Mouse (Mus musculus): ENCODE measurements around the gene Brinp2.

Gene Brinp2

DNA sequence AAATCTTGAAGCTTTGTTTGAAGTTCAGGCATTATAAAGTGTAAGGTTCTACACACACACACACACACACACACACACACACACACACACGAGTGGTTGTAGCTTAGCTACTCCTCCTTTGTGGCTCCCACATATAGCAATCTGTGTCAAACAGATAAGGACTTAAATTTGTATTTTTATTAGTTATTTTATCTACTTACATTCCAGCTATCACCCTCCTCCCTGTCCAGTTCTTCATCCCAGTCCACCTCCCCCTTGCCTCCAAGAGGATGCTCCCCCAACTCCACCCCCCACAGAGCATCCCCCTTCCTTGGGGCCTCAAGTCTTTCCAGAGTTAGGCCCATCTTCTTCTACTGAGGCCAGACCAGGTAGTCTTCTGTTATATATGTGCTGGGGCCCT, 137.4 kb downstream of the Brinp2 start:
- DNase-seq: no peak

DNA sequence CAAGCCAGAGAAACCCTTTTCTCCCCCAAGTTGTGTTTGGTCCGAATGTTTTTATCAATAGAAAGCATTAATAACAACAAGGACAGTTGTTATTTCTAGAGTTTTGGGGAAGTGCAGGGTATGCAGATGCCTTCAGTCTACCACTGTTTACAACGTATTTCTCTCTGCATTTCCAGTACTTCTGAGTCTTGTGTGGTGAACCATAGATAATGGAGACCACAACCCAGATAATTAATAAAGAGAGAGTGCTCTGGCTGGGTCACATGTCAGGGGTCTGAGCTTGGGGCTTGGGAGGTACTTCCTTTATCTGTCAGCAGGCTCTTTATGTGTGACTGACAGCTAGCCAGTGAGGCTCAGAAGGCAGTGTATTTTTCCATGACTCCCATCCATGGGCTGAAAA, 137.8 kb downstream of the Brinp2 start:
- no peak for DNase-seq

DNA sequence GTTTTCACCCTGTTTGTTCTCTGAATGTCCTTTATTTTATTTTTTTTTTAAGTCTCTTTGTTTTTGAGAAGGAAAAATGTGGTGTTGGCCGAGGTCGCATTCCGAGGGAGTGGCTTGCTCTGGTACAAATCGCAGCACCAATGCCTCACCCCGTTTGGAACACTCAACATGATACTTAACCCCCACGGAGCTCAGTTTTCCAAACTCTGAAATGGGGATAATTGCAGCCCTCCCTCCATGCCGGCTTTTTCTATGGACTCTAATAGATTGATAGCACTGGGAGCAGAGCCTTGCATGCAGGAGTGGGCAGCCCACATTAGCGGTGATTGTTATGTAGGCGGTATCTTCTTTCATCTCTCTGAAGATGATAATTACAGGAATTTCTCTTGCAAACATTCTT, 140.5 kb downstream of the Brinp2 start:
- no peak for DNase-seq

DNA sequence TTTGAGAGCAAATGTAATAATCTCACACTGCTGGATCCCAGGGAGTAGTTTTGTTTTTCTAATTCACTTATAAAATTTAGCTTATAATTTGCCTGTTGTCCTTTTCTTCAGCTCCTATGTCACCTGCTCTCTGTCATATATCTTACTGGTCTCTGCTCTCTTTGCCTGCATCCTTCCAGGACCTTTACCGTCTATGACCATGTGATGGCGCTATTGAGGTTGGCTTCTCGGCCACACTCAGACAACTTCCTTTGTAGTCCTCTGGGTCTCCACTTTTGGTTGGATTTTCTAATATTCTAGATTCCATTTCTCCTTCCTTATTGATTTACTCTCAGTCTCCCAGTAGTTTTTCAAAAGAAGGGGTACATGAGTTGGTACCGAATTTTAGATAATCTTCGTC, 141.4 kb downstream of the Brinp2 start:
- peak; percentile 35 for DNase-seq

DNA sequence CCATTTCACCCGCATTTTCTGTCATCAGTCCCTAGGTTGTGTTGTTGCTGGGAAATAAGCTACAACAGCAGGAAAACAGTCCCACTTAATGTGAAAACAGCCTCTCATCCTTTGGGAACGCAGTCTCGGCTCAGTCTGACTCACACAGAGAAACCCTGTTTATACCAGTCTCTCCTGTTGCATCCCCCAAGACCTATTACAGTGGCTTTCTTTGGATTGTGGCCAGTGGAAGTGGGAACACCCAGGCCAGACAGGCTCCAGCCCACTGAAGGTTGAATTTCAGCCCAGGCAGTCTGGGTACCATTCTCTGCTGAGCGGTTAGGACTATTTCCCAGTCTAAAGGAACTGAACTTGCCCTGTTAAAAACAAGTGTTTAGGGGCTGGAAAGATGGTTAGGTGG, 142.4 kb downstream of the Brinp2 start:
- no peak for DNase-seq

DNA sequence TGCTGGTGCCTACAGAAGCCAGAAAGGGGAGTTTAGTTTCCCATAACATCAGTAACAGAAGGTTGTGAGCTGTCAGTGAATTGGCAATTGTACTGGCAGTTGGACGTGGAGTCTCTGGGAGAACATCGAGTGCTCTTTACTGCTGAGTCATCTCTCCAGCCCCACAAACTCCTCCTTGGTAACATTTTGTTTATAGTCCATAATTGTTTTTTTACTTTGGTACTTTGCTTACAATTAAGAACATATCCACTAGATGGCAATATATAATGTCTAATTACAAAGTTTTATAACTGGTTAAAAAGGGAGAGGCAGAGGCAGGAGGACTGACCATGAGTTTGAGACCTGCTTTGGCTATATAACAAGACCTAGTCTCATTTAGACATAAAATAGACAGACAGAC, 148.5 kb downstream of the Brinp2 start:
- DNase-seq: no peak

DNA sequence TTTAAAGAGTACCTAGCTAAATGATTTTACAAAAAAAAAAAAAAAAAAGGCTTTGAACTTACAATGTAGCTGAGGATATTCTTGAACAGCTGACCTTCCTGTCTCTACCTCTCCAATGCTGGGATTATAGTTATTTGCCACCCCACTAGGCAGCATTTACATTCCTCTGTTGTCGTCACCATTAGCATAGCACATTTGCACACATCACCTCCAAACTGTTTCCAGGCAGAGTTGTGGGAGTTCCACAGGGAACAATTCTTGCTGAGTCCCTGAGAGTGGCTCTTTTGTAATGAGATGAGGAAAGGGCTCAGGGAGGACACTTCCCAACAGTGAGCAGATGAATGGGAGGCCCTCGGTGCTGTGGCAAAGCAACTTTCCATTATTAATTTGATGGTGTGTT, 153.2 kb downstream of the Brinp2 start:
- no peak for DNase-seq

Data from cerebellum, adult 9-10 months (tissue).